Mouse (Mus musculus) brain, embryonic 14.5 days (tissue): ENCODE results near the gene Dpysl5.

Experiments used
- CTCF ChIP-seq: fragments of 200-500 bp; IDR thresholded peaks from 2 replicates; pipeline ENCODE4 v1.5.1; 2012; ENCODE audit warnings: inconsistent platforms, mild to moderate bottlenecking, moderate library complexity, borderline replicate concordance; ENCODE audit not compliant: insufficient read depth, insufficient read length; ENCODE audit errors: extremely low read depth
- POLR2A ChIP-seq: fragments of 200-500 bp; IDR thresholded peaks from 2 replicates; pipeline ENCODE4 v1.6.1; 2012; ENCODE audit warnings: mild to moderate bottlenecking, inconsistent platforms, borderline replicate concordance; ENCODE audit not compliant: poor library complexity, insufficient read depth, insufficient read length, severe bottlenecking; ENCODE audit errors: extremely low read depth

GRCm38 (mm10) chr5:30700361-30701000 lies 10.9 kb upstream of the Dpysl5 start:
- no peak for TF ChIP-seq CTCF
- no peak for TF ChIP-seq POLR2A
